Mouse (Mus musculus) ES-E14 (cell line): ENCODE measurements around the gene Spert. TPM values are rescaled to one million over a fixed set of nuclear protein-coding genes. Genes with fewer than 3 reads are reported as not detected.

ENCODE experiments used
- DNase-seq: peaks from one replicate; pipeline ENCODE4 v3.0.0-alpha.2; 2013; ENCODE audit warnings: low read depth, low spot score
- H3K27ac ChIP-seq: 2 replicates; pipeline ENCODE4 v1.5.1; 2012; ENCODE audit warnings: low read depth, mild to moderate bottlenecking, low read length, moderate library complexity, mixed read lengths; ENCODE audit not compliant: poor library complexity, insufficient read depth, severe bottlenecking
- H3K36me3 ChIP-seq: 2 replicates; pipeline ENCODE4 v1.6.1; 2012; ENCODE audit warnings: mild to moderate bottlenecking, low read length, moderate library complexity, mixed read lengths; ENCODE audit not compliant: control insufficient read depth, poor library complexity, insufficient read depth, severe bottlenecking
- H3K4me1 ChIP-seq, 2 experiments: fragments of 150-350 bp in 1 of 2; sonication (generic) in 1 of 2; 2 replicates each; pipeline ENCODE4 v1.6.1; 2012; ENCODE audit warnings: low read length in 2 of 2, mild to moderate bottlenecking in 1 of 2, mixed read lengths in 1 of 2; ENCODE audit not compliant: control insufficient read depth in 2 of 2, insufficient read depth in 2 of 2, poor library complexity in 1 of 2
- H3K4me3 ChIP-seq, 2 experiments: fragments of 150-350 bp in 1 of 2; sonication (generic) in 1 of 2; 2 replicates each; pipeline ENCODE4 v1.5.1; 2012; ENCODE audit warnings: low read length in 2 of 2, low read depth in 1 of 2, mild to moderate bottlenecking in 1 of 2, mixed read lengths in 1 of 2; ENCODE audit not compliant: insufficient read depth in 1 of 2, poor library complexity in 1 of 2, severe bottlenecking in 1 of 2
- H3K9ac ChIP-seq: 2 replicates; pipeline ENCODE4 v1.6.1; 2012; ENCODE audit warnings: low read depth, mild to moderate bottlenecking, low read length, mixed read lengths; ENCODE audit not compliant: poor library complexity, insufficient read depth, severe bottlenecking
- H3K9me3 ChIP-seq: fragments of 150-350 bp; sonication (generic); 2 replicates; pipeline ENCODE4 v1.6.1; 2012; ENCODE audit warnings: low read depth, mild to moderate bottlenecking, low read length; ENCODE audit not compliant: control insufficient read depth, insufficient read depth
- CHD2 ChIP-seq: IDR thresholded peaks from 2 replicates; pipeline ENCODE4 v1.6.1; 2014; ENCODE audit warnings: mild to moderate bottlenecking, low read depth, low read length, inconsistent platforms
- HCFC1 ChIP-seq: IDR thresholded peaks from 2 replicates; pipeline ENCODE4 v1.6.1; 2012; ENCODE audit warnings: low read length, inconsistent platforms, borderline replicate concordance; ENCODE audit not compliant: insufficient read depth
- MAFK ChIP-seq: IDR thresholded peaks from 2 replicates; pipeline ENCODE4 v1.6.1; 2014; ENCODE audit warnings: mild to moderate bottlenecking, low read depth, low read length, inconsistent platforms; ENCODE audit not compliant: insufficient read depth
- ZC3H11A ChIP-seq: IDR thresholded peaks from 2 replicates; pipeline ENCODE4 v1.6.1; 2012; ENCODE audit warnings: low read depth, mild to moderate bottlenecking, inconsistent platforms, low read length, borderline replicate concordance
- ZNF384 ChIP-seq: IDR thresholded peaks from 2 replicates; pipeline ENCODE4 v1.6.1; 2012; ENCODE audit warnings: low read depth, low read length, inconsistent platforms
- in situ Hi-C, 2 experiments: fragments of 600-800 bp; cut with MboI; formaldehyde crosslinking; loops; one replicate each; pipeline ENCODE4 v1.15.1; 2025; ENCODE audit warnings: low sequenced_read_pairs in 2 of 2, inconsistent platforms in 1 of 2; ENCODE audit not compliant: unreplicated experiment in 2 of 2
- total RNA-seq: library from RNA; depleted of rRNA; stranded (reverse); fragments of 300-350 nt; gene quantifications from 2 replicates; pipeline ENCODE4 v1.2.3, GENCODE M21; 2012; rRNA removed

Gene Spert
- total RNA-seq, 1 experiment = not detected

DNA sequence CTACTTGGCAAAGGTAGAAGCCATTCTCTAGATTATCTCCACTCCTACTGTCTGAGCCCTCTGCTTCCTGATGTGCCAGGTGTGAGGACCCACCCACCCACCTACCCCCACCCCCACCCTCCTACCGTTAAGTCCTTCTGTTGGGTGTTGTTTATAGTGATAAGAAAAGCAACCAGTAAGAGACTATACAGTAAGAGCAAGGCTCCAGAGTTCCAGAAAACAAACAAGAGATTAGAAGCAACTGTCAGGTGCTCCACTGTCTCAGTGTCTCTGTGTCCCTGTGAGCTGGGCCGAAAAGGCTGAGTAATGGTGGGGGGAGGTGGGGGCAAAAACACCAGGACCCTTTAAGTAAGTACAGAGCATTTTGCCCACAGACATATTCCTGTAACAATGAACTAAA lies 53.7 kb downstream of the Spert start:
- Histone ChIP-seq H3K27ac (no peak overlapping the region), H3K9ac (no peak overlapping the region), H3K4me3 (no peak overlapping the region), H3K36me3 (no peaks in the 10 kb centered on the region), H3K4me1 (peaks cover 2 to 4% of the 10 kb centered on the region in 2 experiments; a peak in 2 of 4 replicates), H3K9me3 (no peaks in the 10 kb centered on the region)
- DNase-seq = no peak
- TF ChIP-seq CHD2 (no peak), ZNF384 (no peak), ZC3H11A (no peak), MAFK (no peak), HCFC1 (no peak)
- in situ Hi-C loops = no loop called here

Other genes starting within 250 kb of the Spert start
- not detected in 2 replicates for gene Siah3, start 137.1 kb downstream of the Spert start, total RNA-seq
- gene Erich6b, start 49.1 kb upstream of the Spert start, total RNA-seq = not detected in 2 replicates
- gene Cog3, start 161.4 kb upstream of the Spert start, total RNA-seq = 11.2 and 16.4 TPM in 2 replicates
- 5.1 and 9.2 TPM in 2 replicates for gene Slc25a30, start 193.9 kb upstream of the Spert start, total RNA-seq